Mouse (Mus musculus): ENCODE data around the gene Vav1. TPM values are rescaled to one million over a fixed set of nuclear protein-coding genes. Genes with fewer than 3 reads are reported as not detected.
A peak's percentile ranks its signal among the peaks of the same experiment; 100 is the strongest.

Vav1 gene
- polyA plus RNA-seq, 1 experiment from 2014 or later = 20.6 TPM

DNA sequence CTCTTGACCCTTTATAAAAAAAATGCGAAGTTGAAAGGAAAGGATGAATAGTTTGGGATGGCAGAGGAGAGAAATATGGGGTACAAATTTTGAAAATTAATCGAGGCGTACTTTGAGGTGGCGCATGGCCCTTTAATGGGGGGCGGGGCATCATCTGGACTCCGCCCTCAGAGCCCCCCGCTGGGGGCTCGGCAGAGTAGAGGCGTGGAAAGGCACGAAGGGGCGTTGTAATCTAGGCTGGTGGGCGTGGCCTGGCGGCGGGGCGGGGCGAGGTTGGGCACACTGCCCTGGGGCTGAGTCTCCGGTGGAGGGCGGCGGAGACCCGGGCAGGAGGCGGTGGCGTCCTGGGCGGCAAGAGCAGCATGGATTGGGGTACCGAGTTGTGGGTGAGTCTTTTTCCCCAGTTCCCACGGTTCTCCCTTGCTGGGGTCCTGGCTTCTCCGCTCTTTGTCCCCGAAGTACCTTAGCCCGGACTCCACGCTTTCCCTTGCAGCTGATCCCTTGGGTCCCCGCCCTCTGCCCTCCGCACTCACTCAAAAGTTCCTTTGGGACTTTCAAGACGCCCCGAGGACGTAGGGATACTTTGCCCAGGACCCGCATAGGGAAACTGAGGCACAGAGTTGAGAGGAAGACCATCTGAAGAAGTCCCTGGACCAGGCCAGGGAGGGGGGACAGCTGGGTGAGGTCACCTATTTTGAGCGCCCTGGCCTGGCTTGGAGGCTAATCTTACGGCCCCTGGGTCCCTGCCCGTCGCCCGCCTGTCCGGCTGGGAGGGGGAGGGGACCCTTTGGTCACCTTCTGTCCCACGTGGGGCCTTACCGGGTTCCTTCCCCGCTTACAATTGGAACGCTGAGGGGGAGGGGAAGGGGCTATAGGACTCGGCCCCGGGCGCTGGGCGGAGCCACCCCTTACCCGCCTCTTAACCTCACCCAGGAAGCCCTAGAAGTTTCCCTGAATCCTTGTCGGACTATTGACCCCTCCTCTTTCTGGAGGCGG lies 29.4 kb upstream of the Vav1 start, which contains the start of gene Trip10:
Trip10 (plus strand) TSS at position 270 of the 996 bp plus-strand sequence.
- Histone ChIP-seq H3K4me3 (ENCODE audit: low read depth, low read length) (peak within 1 kb of the TSS; percentile 69), H3K9me3 (ENCODE audit: control insufficient read depth, low read length) (no peaks in the 10 kb centered on the region), H3K36me3 (ENCODE audit: control insufficient read depth, insufficient read depth, low read length) (peaks cover 9% of the 10 kb centered on the region), H3K4me1 (replicated peaks; ENCODE audit: control insufficient read depth, insufficient read depth, low read length) (peaks cover 18% of the 10 kb centered on the region), H3K27me3 (replicated peaks; ENCODE audit: control insufficient read depth, insufficient read depth, low read length) (no peaks in the 10 kb centered on the region), H3K4me2 (peak within 1 kb of the TSS; percentile 97), H3K9ac (ENCODE audit: low read depth, low read length) (peak within 1 kb of the TSS; percentile 67), H3K27ac (ENCODE audit: low read depth, low read length) (peak within 1 kb of the TSS; percentile 79)
- peak; percentile 66 for ATAC-seq (replicated peaks; ENCODE audit: low FRiP score)
- under 1% methylated on average over 51 of the region's 52 CpGs for WGBS
- peak; percentile 98 for DNase-seq (ENCODE audit: low spot score)

DNA sequence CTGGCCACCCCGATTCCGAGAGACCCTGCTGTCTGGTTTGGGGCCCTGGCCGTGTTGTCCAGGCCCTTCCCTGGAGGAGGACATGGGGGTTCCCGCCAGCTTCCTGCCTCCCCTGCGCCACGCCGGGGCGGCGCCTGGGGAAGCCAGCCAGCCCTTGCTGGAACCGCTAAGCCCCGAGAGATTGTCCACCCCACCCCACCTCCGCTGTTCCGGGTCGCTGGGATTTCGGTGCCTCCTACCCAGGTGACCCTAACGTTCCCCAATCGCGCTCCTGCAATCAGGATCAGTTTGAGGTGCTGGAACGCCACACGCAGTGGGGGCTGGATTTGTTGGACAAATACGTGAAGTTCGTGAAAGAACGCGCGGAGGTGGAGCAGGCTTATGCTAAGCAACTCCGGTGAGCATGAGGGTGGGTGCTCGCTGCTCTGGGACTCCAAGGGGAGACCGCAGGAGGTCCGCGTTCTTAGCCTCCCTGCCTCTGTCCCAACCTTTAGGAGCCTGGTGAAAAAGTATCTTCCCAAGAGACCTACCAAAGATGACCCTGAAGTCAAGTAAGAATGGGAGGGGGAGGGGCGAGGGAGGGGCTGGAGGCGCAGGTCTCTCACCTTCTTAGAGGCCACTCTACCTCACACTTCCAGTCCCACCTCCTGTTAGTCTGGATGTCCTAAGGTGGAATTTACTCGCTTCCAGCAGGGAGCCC lies 28.3 kb upstream of the Vav1 start:
- peaks cover 18% of the 10 kb centered on the region for H3K4me1 ChIP-seq (replicated peaks; ENCODE audit: control insufficient read depth, insufficient read depth, low read length)
- H3K4me2 ChIP-seq = peak overlapping the region; percentile 97
- ATAC-seq (replicated peaks; ENCODE audit: low FRiP score) = no peak
- WGBS = 7% methylated on average over 33 of the region's 33 CpGs
- DNase-seq (ENCODE audit: low spot score) = peak; percentile 54
- H3K9me3 ChIP-seq (ENCODE audit: control insufficient read depth, low read length) = no peaks in the 10 kb centered on the region
- H3K36me3 ChIP-seq (ENCODE audit: control insufficient read depth, insufficient read depth, low read length) = peaks cover 13% of the 10 kb centered on the region
- no peaks in the 10 kb centered on the region for H3K27me3 ChIP-seq (replicated peaks; ENCODE audit: control insufficient read depth, insufficient read depth, low read length)
- H3K27ac ChIP-seq (ENCODE audit: low read depth, low read length) = no peak overlapping the region
- H3K4me3 ChIP-seq (ENCODE audit: low read depth, low read length) = peak overlapping the region; percentile 69
- peak overlapping the region; percentile 67 for H3K9ac ChIP-seq (ENCODE audit: low read depth, low read length)

DNA sequence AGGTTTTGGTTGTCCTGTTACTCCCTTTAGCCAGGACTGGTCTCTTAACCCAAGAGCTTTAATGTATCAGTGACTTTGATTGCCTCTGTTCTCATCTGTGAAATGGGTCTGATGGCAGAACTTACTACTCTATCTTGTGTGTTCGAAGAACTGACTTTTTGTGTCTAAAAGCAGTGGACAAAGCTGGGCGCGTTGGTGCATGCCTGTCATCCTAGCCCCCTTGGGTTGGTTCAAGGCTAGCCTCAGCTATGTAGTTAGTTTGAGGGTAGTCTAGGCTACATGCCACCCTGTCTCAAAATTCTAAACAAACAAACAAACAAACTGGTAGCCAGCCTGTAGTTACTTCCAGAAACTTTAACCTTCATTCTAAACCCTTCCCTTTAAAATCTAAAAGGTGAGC lies 27.5 kb upstream of the Vav1 start:
- Histone ChIP-seq H3K27me3 (replicated peaks; ENCODE audit: control insufficient read depth, insufficient read depth, low read length) (no peaks in the 10 kb centered on the region), H3K27ac (ENCODE audit: low read depth, low read length) (no peak overlapping the region), H3K9ac (ENCODE audit: low read depth, low read length) (no peak overlapping the region), H3K9me3 (ENCODE audit: control insufficient read depth, low read length) (no peaks in the 10 kb centered on the region), H3K36me3 (ENCODE audit: control insufficient read depth, insufficient read depth, low read length) (peaks cover 13% of the 10 kb centered on the region), H3K4me3 (ENCODE audit: low read depth, low read length) (peak overlapping the region; percentile 69), H3K4me1 (replicated peaks; ENCODE audit: control insufficient read depth, insufficient read depth, low read length) (peaks cover 17% of the 10 kb centered on the region), H3K4me2 (peak overlapping the region; percentile 97)
- ATAC-seq (replicated peaks; ENCODE audit: low FRiP score) (no peak), DNase-seq (ENCODE audit: low spot score) (no peak)
- WGBS = 92% methylated on average over 3 of the region's 3 CpGs

DNA sequence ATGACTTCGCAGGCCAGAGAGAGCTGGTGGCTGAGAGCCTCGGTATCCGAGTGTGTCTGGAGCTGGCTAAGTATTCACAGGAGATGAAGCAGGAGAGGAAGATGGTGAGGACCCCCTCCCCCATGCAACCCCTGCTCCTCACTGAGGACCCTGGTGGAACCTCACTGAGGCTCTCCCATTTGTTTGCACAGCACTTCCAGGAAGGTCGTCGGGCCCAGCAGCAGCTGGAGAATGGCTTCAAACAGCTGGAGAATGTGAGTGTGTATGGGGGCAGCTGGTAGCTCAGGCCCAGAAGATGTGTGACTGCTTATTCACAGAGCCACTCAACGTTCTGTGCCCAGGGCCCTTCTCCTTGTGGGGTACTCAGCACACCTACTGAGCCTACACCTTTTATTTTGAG lies 25.6 kb upstream of the Vav1 start:
- Histone ChIP-seq H3K9ac (ENCODE audit: low read depth, low read length) (no peak overlapping the region), H3K27me3 (replicated peaks; ENCODE audit: control insufficient read depth, insufficient read depth, low read length) (no peaks in the 10 kb centered on the region), H3K4me3 (ENCODE audit: low read depth, low read length) (no peak overlapping the region), H3K9me3 (ENCODE audit: control insufficient read depth, low read length) (no peaks in the 10 kb centered on the region), H3K4me1 (replicated peaks; ENCODE audit: control insufficient read depth, insufficient read depth, low read length) (peaks cover 14% of the 10 kb centered on the region; the same call in 1 of the 2 replicates), H3K4me2 (no peak overlapping the region), H3K27ac (ENCODE audit: low read depth, low read length) (no peak overlapping the region), H3K36me3 (ENCODE audit: control insufficient read depth, insufficient read depth, low read length) (peaks cover 15% of the 10 kb centered on the region)
- WGBS = 73% methylated on average over 6 of the region's 6 CpGs
- DNase-seq (ENCODE audit: low spot score) = no peak
- no peak for ATAC-seq (replicated peaks; ENCODE audit: low FRiP score)

DNA sequence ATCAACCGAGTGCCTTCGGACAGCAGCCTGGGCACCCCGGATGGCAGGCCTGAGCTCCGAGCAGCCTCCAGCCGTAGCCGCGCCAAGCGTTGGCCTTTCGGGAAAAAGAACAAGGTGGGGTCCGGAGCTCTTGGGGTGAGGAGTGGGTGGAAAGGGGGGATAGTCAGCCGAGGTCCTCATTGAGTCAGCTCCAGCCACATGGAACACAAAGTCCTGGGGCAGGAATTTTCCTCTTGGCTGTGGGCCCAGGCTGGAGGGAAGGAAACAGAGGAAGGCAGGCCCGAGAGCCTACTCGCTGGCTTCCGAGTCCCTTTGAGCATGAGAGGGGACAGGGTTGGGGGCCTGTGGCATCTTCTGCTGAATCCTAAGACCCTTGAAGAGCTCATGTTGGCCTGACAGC lies 23.5 kb upstream of the Vav1 start:
- no peak overlapping the region for H3K9ac ChIP-seq (ENCODE audit: low read depth, low read length)
- H3K4me2 ChIP-seq = no peak overlapping the region
- no peak overlapping the region for H3K4me3 ChIP-seq (ENCODE audit: low read depth, low read length)
- WGBS = 90% methylated on average over 14 of the region's 14 CpGs
- no peak for ATAC-seq (replicated peaks; ENCODE audit: low FRiP score)
- H3K27ac ChIP-seq (ENCODE audit: low read depth, low read length) = no peak overlapping the region
- no peak for DNase-seq (ENCODE audit: low spot score)
- no peaks in the 10 kb centered on the region for H3K27me3 ChIP-seq (replicated peaks; ENCODE audit: control insufficient read depth, insufficient read depth, low read length)
- H3K4me1 ChIP-seq (replicated peaks; ENCODE audit: control insufficient read depth, insufficient read depth, low read length) = peaks cover 7% of the 10 kb centered on the region; the same call in 1 of the 2 replicates
- no peaks in the 10 kb centered on the region for H3K9me3 ChIP-seq (ENCODE audit: control insufficient read depth, low read length)
- peaks cover 20% of the 10 kb centered on the region for H3K36me3 ChIP-seq (ENCODE audit: control insufficient read depth, insufficient read depth, low read length)

DNA sequence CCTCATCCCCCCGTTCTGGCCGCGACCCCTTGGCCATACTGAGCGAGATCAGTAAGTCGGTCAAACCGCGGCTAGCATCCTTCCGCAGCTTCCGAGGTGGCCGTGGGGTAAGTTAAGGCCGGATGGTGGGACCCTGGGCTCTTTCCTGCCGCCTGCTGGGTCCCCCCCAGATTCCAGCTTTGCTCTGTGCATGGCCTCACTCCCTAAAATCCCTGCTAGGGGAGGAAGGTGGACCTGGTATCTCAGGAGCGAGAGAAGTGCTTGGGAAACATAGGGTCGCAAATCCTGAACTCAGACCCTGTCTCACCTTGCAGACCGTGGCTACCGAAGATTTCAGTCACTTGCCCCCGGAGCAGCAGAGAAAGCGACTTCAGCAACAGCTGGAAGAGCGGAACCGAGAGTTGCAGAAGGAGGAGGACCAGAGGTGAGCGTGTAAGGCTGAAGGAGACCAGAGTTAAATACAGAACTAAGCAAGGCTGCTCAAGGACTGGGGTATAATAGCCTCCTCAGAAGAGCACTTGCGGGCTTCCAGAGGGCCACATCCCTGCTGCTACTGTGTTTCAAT lies 21.9 kb upstream of the Vav1 start:
- no peak for ATAC-seq (replicated peaks; ENCODE audit: low FRiP score)
- Histone ChIP-seq H3K9me3 (ENCODE audit: control insufficient read depth, low read length) (no peaks in the 10 kb centered on the region), H3K9ac (ENCODE audit: low read depth, low read length) (no peak overlapping the region), H3K4me1 (replicated peaks; ENCODE audit: control insufficient read depth, insufficient read depth, low read length) (peaks cover 2% of the 10 kb centered on the region; the same call in 1 of the 2 replicates), H3K4me3 (ENCODE audit: low read depth, low read length) (no peak overlapping the region), H3K27ac (ENCODE audit: low read depth, low read length) (no peak overlapping the region), H3K4me2 (no peak overlapping the region), H3K27me3 (replicated peaks; ENCODE audit: control insufficient read depth, insufficient read depth, low read length) (no peaks in the 10 kb centered on the region), H3K36me3 (ENCODE audit: control insufficient read depth, insufficient read depth, low read length) (peaks cover 26% of the 10 kb centered on the region)
- 92% methylated on average over 22 of the region's 22 CpGs for WGBS
- no peak for DNase-seq (ENCODE audit: low spot score)

DNA sequence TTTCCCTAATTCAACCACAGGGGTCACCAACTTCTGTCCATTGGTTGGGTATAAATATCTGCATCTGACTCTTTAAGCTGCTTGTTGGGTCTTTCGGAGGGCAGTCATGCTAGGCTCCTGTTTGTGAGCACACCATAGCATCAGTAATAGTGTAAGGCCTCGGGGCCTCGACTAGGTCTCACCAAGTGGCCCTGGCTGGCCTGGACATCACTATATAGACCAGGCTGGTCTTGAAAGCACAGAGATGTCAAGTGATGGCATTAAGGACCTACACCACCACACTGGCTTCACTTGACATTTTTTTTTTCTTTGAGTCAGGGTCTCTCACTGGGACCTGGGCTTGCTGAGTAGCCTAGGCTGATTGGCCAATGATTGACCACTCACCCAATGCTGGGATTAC lies 20.7 kb upstream of the Vav1 start:
- H3K9ac ChIP-seq (ENCODE audit: low read depth, low read length) = no peak overlapping the region
- no peak overlapping the region for H3K4me3 ChIP-seq (ENCODE audit: low read depth, low read length)
- DNase-seq (ENCODE audit: low spot score) = no peak
- H3K9me3 ChIP-seq (ENCODE audit: control insufficient read depth, low read length) = no peaks in the 10 kb centered on the region
- 90% methylated on average over 3 of the region's 3 CpGs for WGBS
- peaks cover 28% of the 10 kb centered on the region for H3K36me3 ChIP-seq (ENCODE audit: control insufficient read depth, insufficient read depth, low read length)
- ATAC-seq (replicated peaks; ENCODE audit: low FRiP score) = no peak
- H3K4me1 ChIP-seq (replicated peaks; ENCODE audit: control insufficient read depth, insufficient read depth, low read length) = peaks cover 2% of the 10 kb centered on the region; the same call in 1 of the 2 replicates
- no peak overlapping the region for H3K27ac ChIP-seq (ENCODE audit: low read depth, low read length)
- H3K27me3 ChIP-seq (replicated peaks; ENCODE audit: control insufficient read depth, insufficient read depth, low read length) = no peaks in the 10 kb centered on the region
- no peak overlapping the region for H3K4me2 ChIP-seq

DNA sequence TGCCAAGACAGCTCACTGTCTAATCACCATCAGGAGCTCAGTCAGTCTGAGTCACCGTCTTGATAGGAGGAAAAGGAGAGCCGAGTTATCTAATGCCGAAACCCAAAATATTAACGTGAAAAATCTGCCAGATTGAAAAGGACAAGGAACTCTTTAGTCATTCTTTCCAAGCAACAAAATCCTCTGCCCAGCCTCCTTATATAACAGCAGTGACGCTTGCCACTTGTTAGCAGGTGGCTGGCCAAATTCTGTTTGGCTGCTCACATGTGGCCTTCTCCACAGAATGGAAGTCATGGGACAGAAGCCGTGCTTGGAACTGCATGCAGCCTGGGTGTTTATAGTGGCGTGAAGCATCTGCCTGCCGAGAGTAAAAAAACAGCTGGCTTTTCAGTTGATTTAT lies 19.2 kb upstream of the Vav1 start:
- Histone ChIP-seq H3K9me3 (ENCODE audit: control insufficient read depth, low read length) (no peaks in the 10 kb centered on the region), H3K36me3 (ENCODE audit: control insufficient read depth, insufficient read depth, low read length) (peaks cover 18% of the 10 kb centered on the region; the same call in 1 of the 2 replicates), H3K9ac (ENCODE audit: low read depth, low read length) (no peak overlapping the region), H3K4me3 (ENCODE audit: low read depth, low read length) (no peak overlapping the region), H3K27me3 (replicated peaks; ENCODE audit: control insufficient read depth, insufficient read depth, low read length) (no peaks in the 10 kb centered on the region), H3K27ac (ENCODE audit: low read depth, low read length) (no peak overlapping the region), H3K4me2 (no peak overlapping the region), H3K4me1 (replicated peaks; ENCODE audit: control insufficient read depth, insufficient read depth, low read length) (peaks cover 8% of the 10 kb centered on the region)
- DNase-seq (ENCODE audit: low spot score) = no peak
- no peak for ATAC-seq (replicated peaks; ENCODE audit: low FRiP score)
- 91% methylated on average over 8 of the region's 8 CpGs for WGBS
